Mouse (Mus musculus) adrenal gland, postnatal 25 days (tissue): ENCODE measurements around the gene Abl2. TPM values are rescaled to one million over a fixed set of nuclear protein-coding genes. Genes with fewer than 3 reads are reported as not detected.
"Not testable (repeated sequence)": the region's sequence is repeated elsewhere in the genome, so short reads cannot be mapped to it uniquely, and the experiment has no call there.

Experiments
- DNase-seq: peaks from one replicate; pipeline ENCODE4 v3.0.0; 2021; ENCODE audit warnings: mixed read lengths
- long read RNA-seq: library from polyadenylated mRNA; stranded (forward); transcript quantifications from one replicate; pipeline ENCODE4 v2.0.0, GENCODE M21; 2021
- total RNA-seq: library from RNA; stranded (reverse); gene quantifications from 2 replicates; pipeline ENCODE4 v1.2.3, GENCODE M21; 2021

Gene Abl2
- 22.3 and 24.1 TPM in 2 replicates for total RNA-seq
- long read RNA-seq, partial matches to known transcripts, result 1 of 4 reads
- long read RNA-seq, other reads (novel, unspliced or antisense), result 3 of 4 reads

DNA sequence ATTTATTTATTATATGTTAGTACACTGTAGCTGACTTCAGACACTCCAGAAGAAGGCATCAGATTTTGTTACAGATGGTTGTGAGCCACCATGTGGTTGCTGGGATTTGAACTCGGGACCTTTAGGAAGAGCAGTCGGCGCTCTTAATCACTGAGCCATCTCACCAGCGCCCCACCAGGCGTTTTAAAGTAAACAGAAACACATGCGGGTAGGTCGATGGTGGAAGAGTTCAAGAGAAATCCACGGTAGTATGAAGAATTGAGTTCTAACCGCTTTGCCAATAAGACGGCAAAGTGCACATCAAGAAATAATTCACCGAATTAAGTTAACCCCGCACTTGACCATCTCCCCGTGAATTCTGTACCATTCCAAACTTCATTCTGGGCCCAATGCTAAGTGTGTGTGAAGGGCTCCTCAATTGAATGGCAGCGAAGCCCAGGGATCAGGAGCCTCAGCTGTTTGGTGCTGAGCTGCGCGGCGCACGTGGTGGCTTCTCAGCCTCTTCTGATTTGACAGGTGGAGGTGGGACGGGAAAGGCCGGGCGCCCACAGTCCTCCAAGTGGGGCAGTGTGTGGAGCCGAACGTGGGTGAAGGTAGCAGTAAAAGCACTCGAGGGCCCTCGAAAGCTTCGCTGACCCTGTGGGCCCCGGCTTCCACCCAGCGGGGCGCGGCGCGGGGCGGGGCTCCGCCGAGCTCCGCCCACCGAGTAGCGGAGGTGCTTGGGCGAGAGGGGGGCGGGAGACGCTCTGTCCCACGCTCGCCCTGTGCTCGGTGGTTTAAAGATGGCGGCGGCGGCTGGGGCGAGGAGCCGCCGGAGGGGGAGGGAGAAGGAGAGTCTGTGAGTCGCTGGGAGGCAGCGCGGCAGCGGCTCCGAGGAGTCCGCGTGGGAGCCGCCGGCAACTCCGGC lies at the start of gene Abl2:
Gene Abl2 (plus strand): TSS at position 763 of the 907 bp plus-strand sequence.
- peak; percentile 91 for DNase-seq

DNA sequence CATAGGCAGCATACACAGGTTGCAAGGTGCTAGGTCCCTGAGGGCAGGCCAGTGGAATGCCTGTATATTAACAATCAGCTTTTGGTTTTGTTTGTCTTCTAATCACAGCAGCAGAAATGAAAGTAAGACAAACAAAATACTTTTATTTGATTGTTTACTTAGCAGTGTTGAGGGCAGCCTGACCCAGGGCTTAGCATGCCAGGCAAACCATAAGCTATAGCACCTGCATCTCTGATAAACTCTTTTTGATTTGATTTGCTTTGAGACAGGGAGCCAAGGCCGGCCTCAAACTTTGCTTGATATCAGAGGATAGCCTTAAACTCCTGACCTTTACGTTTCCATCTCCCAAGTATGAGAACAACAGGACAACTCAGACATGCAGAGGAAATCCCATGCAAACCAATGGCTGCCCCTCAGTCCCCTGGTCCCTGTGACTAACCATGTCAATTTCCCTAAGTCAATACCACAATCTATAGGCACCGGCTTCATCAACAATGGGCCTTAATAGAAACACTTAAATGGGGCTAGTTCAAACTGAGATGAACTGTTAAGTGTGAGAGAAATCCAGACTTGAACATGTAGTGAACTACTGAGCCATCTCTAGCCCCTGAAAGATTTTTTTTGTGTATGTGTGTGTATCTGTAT lies 38.3 kb upstream of the Abl2 start:
- DNase-seq, result no peak

DNA sequence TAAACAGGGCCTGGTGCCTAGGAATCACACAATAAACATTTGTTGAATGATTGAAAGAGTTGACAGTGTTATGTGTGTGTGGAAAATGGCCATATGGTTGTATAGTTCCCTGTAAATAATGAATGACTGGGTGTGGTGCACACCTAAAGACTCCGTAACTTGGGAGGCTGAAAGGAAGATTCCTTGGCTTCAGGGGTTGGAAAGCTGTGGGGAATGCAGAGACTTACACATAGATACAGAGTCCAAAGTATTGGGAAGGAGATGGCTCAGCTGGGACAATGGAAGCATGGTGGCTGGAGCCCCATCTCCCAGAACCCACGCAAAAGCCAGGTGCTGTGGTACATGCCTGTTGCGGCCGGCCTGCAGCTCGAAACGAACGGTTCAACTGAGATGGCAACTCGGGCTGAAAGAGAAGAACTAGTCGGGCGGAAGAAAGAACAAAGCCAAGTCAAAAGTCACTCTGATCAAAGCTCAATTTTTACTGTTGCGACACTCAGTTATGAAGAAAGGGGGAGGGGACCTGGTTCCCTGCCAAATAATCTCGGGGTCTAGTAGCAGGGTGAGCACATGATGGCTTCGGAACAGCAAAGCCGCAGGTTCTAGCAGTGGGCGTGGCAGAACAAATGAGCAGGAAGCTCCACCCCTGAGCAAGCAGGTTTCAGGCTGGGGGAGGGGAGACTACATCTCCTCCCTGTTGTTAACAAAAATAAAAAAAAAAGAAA lies 36.6 kb upstream of the Abl2 start:
- DNase-seq, result peak; percentile 30

DNA sequence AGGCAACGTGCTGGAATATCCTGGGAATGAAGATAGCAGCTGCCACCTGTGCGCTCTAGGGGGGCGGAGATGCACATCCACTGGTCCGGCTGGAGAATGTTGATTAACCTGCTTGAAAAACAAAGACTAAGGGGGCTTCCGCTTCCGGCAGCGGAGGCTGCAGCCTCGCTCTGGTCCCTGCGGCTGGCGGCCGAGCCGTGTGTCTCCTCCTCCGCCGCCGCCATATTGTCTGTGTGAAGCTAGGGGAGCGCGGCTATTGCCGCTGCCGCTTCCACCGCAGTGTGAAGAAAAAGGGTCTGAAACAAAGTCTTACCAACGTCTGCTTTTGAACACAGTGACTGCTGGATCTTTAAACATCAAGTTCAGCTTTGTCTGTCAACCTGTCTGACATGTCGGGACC lies 34.7 kb upstream of the Abl2 start, which contains the start of gene Gm10031:
Gene Gm10031 (plus strand): TSS at position 171 of the 400 bp plus-strand sequence.
- not testable (repeated sequence) for DNase-seq

DNA sequence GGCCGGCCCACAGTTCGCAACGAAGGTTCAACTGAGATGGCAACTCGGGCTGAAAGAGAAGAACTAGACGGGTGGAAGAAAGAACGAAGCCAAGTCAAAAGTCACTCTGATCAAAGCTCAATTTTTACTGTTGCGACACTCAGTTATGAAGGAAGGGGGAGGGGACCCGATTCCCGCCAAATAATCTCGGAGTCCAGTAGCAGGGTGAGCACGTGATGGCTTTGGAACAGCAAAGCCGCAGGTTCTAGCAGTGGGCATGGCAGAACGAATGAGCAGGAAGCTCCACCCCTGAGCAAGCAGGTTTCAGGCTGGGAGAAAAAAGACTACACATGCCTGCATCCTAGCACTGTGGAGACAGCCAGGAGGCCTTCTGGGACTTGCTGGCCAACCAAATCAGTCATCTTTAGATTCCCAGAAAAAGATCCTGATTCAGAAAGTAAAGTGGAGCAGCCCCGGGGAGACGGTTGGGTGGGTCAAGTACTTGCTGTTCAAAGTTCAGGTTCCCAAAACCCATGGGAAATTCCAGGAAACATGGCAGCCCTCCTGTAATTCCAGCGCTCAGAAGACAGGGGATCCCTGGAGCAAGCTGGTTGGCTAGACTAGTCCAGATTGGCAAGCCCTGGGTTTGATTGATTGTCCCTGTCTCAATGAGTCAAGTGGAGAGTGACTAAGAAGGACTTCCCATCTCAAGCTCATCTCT lies 26.0 kb upstream of the Abl2 start:
- not testable (repeated sequence) for DNase-seq

DNA sequence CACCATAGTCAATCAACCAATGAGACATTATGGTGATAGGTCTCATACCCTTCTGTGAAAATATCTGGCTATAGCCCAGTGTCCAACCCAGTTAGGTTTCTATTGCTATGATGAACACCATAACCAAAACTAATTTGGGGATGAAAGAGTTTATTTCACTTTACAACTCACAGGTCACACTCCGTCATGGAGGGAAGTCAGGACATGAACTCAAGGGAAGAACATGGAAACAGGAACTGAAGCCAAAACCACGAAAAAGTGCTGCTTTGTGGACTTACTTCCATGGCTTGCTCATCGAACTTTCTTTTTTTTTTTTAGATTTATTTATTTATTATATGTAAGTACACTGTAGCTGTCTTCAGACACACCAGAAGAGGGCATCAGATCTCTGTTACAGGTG lies 25.1 kb upstream of the Abl2 start:
- no peak for DNase-seq

DNA sequence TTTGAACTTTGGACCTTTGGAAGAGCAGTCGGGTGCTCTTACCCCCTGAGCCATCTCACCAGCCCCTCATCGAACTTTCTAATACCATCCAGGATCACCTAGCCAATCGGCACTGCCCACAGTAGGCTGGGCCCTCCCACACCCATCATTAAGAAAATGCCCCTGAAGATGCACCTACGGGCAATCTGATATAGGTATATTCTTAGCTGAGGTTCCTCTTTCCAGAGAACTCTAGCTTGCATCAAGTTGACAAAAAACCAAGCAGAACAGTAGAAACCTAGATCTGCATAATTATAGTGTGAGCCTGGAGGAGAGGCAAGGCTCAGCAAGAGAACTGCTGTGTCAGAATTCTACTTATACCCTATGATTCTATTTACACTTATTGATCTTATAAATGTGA lies 24.7 kb upstream of the Abl2 start:
- no peak for DNase-seq

DNA sequence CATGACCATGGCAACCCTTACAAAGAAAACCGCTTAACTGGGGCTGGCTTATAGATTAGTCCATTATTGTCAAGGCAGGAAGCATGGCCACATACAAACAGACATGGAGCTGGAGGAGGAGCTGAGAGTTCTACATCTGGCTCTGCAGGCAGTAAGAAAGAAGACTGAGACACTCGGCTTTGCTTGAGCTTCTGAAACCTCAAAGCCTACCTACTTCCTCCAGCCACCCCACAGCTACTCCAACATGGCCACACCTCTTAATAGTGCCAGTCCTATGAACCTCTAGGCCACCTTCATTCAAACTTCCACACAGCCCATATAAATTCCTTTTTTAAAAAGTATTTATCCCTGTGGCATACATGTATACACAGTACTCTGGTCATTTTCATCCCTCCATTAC lies 21.6 kb upstream of the Abl2 start:
- no peak for DNase-seq

DNA sequence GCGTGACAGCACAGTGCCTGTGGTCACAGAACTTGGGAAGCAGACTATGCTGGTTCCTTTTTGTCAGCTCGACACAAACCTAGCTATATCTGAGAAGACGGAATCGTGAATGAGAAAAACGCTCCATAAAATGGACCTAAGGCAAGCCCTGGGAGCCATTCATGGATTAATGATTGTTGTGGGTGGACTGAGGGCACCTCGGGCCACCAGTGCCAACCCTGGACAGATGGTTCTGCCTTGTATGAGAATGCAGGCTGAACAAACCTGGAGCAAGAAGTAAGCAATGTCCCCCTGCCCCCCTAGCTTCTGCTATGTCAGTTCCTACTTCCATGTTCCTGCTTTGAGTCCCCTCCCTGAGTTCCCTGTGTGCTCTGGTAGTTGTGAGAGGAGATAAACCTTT lies 20.9 kb upstream of the Abl2 start:
- DNase-seq, result no peak

DNA sequence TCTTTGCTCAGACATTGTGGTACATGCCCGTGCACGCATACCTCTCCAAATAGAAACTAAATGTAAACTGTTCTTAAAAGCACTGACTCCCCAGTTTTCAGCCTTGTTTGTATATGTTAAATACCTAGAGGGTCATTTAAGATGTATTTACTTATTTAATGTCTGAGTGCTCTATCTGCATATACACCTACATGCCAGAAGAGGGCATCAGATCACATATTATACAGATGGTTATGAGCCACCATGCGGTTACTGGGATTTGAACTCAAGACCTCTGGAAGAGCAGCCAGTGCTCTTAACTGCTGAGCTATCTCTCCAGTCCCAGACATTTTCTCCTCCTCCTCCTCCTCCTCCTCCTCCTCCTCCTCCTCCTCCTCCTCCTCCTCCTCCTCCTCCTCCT lies 20.2 kb upstream of the Abl2 start:
- DNase-seq, result no peak

DNA sequence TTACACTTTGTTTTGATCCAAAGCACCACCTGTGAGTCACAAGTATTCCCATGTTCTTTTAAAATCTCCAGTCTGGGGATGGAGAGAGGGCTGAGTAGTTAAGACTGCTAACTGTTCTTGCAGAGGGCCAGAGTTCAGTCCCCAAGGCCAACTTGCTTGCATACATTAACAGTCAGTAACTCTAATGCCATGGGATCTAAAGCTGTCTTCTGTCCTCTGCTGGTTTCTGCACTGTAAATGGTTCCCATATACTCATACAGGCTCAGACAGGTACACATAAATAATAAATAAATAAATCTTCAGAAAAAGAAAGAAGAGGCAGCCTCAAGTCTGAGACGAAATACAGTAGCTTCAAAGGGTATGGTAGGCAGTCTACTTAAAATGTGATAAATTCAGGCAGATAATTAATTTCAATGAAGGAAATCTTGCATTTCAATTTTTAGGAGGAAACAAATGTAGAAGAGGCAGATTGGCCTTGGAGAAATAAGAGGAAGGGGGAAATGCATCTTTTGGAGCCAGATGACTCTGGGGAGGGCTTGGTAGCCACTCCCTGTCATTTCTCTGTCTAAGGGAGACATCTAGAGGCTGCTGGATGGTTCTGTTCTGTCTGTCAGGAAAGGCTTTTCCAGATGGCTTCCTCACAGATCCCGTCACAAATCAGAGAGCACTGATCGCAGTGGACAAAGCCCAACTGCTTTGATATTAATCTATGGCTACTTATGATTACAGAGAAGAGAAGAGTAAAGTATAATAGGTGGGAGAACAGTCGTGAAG lies 18.6 kb upstream of the Abl2 start:
- no peak for DNase-seq

DNA sequence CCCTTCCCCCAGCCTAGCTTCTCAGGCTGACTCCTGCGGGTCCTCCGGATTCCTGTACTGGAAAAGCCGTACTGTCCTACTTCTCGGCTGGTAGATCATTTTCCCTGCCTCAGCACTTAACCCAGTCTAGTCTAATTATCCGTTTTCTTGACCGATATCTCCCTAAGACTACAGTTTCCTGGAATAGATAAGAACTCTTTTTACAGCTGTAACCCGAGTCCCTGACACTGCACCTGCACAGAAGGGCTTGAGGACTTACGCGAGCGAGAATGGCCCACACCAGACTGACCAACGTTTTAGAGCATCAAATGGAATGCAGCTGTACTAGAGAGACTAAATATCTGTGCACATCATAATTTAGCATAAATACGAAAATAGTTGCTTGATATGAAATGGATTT lies 14.6 kb upstream of the Abl2 start:
- DNase-seq, result no peak

DNA sequence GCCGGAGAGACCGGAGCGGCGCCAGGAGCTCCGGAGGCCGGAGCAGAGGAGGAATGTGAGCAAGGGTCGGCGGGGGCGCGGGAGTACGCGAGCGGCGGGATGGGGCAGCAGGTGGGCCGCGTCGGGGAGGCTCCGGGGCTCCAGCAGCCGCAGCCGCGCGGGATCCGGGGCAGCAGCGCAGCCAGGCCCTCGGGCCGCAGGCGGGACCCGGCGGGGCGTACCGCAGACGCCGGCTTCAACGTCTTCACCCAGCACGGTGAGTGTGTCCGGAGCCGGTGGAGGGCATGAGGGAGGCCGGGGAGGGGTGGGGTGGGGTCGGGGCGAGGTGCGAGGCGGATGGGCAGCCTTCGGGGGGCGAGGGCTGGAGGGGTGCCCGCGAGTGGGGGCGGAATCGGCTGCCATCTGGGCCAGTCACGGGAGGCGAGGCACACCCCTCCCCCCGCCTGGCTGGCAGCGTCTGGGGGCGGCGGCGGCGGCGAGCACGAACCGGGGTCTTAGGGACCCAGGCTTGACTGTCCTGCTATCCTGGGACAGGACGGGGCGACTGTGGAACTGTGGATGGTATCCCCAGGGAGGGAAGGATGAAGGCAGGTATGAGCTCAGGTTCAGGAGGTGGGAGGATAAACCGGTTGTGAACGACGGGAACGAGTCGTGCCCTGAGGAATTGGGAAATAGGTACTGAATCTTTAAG lies 509 bp downstream of the Abl2 start:
- peak; percentile 63 for DNase-seq

DNA sequence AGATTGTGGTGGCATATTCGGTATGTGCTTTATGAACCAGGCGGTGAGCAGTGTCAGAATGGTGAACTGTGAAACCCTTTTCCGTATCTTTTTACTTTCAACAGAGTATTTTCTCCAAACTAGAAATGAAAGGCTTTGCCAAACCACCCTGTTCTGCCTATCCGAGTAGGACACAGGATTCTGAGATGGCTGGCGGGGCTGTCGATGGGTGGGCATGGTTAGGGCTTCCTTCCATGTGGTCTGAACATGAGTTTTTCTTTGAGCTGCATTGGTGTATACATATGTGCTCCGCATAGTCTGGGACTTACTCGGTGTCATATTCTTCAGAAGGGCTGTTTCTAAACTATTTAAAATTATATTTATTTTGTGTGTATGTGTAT lies 1.0 kb downstream of the Abl2 start:
- no peak for DNase-seq

DNA sequence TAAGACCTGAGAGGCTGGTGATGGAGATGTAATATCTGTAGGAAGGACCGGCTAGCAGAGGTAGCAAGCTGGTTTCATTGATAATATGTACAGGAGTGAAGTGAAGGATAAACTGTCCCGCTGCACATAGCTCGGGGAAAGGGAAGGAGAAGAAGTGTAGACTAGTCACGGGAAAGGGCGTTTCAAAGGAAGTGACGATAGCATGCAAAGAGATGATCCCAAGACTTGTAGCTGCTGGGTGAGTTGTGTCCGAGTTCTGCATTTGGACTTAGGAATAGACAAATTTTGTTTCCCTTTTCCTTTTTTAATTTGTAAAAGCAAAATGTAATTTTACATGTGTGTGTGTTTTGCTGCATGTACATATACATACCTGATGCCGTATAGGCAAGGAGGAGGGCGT lies 1.9 kb downstream of the Abl2 start:
- no peak for DNase-seq

DNA sequence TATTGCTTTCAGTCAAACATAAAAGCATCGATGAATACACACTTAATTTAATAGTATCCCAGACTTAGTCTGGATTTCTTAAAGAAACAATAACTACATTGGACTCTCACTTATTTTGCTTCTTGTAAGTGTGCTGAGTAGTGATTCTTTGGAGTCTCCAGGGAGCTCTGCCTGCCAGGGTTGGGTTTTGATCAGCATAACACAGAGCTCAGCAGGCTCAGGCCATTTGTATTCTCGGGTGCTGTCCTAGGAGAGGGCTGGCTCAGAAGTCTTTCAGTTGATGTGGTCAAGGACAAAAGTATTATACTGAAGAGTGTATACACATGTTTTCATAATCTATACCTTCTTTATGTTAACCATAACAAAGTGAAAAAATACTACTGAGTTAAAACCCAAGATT lies 6.7 kb downstream of the Abl2 start:
- DNase-seq, result no peak

DNA sequence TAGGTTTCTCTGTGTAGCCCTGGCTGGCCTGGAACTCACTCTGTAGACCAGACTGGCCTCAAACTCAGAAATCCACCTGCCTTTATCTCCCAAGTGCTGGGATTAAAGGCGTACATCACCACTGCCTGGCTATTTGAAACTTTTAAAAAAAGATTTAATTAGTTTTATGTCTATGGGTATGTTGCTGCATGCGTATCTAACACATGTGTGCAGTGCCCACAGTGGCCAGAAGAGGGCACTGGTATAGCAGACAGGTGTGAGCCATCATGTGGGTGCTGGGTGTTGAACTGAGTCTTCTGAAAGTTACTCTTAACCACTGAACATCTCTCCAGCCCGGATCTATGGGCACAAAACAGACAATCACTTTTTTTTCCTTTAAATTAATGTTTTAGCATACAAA lies 7.5 kb downstream of the Abl2 start:
- no peak for DNase-seq

DNA sequence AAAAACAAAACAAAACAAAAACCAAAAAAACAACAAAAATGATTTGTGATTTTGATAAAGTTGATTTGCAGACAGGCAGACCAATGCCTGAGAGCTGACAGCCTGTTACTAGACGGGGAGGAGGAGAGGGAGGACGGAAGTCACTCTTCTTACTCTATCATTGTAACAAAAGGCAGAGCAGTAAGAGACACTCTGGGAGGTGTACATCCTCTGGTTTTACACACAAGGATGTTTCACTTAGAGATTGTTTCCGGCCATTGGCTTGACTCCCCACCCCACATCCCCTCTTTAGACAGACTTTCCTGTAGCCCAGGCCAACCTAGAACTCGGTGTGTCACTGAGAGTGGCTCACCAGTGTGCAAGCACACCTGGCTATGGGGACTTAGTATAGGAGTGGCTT lies 11.0 kb downstream of the Abl2 start:
- DNase-seq, result no peak

DNA sequence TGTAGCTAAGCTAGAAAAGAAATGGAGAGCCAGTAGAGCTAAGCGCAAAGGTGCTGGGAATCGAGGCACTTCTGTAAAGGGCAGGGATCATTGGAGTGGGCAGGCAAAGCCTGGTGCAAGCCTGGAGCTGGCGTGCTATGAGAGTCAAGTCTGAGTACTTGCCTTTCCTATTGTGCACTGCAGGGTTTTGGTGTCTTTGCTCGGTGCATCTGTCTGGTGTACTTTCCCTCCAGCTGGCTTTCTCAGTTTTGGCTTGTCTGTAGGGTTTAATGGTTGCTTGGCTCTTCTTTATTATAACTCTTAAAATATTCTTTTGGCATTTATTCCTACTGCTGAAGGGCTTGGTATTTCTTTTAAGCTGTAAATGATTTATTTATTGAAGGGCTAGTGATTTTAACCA lies 14.4 kb downstream of the Abl2 start:
- no peak for DNase-seq

DNA sequence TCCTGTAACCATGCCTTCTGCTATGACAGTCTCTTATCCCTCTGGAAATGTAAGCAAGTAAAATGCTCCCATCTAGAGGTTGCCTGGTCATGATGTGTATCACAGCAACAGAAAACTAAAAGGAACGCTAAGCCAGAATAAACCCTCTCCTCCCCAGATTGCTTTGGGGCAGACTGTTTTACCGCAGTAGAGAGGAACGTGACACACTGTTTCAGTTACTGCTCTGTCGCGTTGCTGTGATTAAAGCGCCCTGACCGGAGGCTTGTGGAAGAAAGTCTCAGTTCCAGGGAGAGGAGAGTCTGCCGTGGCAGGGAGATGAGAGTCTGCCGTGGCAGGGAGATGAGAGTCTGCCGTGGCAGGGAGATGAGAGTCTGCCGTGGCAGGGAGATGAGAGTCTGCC lies 22.6 kb downstream of the Abl2 start:
- DNase-seq, result no peak

DNA sequence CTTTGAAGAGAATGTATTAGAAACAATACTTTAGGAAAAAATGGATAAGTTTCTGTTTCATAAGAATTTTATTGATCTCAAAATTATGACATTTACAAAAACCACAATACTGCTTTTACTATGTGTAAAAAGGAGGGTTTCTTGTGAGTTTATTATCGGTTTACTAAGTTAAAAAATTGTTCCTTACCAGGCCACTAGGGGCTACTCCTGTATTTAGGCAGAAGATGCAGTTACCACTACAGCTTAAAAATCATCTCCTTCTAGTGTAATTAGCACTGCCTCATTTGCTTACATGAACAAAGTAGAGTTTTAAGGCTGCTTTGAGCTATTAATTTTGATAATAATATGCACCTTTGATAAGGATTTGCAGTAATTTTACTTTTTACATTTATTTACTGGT lies 25.6 kb downstream of the Abl2 start:
- DNase-seq, result no peak
